Mouse (Mus musculus): Measurements from ENCODE around the gene Mfap4.

Mfap4 gene

DNA sequence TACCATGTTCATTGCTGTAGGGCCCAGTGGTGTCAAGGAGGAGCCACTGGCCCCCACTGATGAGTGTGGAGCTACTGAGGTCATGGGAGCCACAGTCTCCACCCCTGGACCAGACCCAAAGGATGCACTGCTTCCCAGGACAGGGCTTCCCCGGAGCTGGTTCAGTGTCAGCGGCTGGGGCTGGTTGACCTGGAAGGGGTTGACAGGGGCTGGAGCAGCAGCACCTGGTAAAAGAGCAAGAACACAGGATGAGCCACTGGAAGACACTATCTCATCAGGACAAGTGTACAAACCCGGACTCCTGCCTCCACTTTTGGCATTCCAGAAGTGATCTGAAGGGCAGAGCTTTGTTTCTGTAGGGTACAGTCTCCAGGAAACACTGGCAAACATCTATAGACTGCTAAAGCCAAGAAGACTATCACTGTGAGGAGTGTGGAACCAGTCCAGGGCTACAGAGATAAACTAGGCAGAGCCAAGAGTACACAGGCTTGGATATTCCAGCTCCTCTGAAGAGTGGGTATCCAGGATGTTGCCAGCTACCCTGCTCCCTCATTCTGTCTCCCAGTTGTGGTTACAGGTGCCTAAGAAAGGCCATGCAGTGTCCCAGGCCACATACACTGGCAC lies 34.4 kb downstream of the Mfap4 start:
- no peak for DNase-seq

DNA sequence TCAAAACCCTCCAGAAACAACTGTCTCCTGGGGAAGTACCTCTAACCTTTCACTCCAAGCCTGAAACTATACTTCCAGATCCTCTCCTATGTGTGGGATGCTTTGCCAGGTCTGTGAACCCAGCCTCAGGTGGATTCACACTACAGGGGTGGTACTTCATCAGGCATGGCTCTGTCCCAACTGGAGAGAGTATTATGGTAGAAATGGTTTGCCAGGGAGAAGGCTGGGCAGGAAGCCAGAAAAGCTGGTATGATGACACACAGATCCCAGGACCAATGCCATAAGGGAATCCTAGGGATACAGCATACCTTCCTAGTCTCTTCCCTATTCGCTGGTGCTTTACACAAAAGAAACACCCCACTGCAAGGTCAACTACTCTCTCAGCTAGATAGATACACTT lies 41.6 kb downstream of the Mfap4 start:
- DNase-seq = peak; percentile 85 to 92

DNA sequence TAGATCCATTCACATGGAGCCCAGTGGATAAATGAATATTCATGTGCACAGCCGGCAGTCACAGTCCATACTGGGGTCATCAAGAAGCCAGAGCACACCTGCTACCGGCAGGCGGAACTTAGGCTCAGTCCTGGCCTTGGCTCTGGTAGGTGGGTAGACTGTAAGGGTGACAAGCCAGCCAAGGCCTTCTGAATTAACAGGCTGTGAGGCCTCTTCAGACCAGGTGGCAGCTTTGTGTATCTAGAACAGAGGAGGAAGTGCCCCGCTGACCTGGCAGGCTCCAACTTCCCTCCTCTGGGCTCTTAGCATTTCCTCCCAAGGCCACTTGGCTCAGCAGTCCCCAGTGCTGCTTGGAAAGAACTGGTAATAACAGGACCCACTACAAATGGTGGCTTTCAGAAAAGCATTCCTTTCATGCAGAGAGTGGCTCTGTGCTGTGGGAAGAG lies 44.1 kb downstream of the Mfap4 start:
- DNase-seq = peak; percentile 83 to 86

DNA sequence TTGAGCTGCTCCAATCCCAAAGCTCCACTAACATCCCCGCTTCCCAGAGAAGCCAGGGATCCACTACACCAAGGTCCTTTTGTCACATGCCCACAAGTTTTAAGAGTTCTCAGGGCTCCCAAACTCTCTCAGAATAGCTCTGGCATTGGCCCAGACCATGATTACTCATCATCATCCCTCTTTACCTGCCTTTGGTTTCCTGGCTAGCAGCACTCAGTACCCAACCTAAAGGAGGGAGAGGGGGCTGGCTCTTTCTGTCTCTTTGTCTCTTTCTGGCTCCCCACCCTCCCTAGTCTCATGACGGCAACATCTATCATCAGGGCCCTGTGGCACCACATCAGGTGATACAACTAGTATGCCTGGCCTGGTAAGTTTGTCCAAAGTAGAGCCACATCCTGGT lies 47.6 kb downstream of the Mfap4 start:
- DNase-seq = no peak

DNA sequence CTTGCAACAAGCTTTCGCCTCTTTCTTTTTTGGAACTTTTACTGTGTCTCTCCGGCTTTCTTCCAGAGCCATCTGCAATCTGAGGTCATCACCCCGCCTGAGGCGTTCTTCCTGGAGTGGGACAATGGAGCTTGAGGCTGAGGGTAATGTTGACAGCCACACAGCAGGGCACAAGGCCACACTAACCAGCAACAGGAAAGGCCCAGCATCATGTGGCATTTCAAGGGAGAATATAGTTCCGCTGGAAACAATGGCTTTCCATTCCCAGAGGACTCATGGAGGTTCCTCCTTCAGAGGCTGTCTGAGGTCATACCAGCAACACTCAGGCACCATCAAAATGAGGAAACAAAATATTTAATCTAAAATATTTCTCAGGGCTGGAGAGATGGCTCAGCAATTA lies 48.3 kb downstream of the Mfap4 start:
- DNase-seq = no peak

DNA sequence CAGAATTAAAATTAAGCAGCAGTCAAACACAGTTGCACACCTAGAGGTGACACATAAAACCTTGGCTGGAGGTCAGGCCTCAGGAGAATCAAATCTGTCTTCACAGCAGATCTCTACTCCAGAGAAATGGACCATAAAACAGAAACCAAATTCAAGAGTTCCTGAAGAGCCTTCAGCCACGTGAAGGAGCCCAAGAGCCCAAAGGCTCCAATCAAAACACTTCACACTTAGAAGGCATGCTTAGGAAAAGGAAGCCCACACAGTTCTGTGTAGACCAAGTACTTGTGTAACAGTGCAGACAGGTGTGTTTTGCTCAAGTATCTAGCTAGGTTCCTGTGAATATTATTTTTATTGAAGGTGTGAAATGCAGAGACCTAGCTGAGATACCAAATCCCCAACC lies 50.3 kb downstream of the Mfap4 start:
- no peak for DNase-seq

DNA sequence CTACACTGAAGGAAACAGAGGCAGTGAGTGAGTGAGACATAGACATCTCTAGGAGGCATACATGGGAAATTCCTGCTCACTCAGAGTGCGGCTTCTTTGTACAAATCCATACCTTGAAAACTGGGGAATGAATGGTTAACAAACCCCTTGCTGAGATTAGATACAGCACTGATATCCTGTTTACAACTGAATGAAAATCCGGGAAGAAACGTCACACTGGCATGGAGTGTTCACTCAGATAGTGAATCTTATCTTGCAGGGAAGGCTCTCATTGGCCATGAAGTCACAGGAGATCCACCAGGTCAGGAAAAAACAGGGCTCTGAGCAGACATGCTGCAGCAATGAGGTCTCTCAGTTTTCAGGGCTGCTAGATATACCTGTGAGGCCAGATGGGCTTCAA lies 51.7 kb downstream of the Mfap4 start:
- DNase-seq = no peak

DNA sequence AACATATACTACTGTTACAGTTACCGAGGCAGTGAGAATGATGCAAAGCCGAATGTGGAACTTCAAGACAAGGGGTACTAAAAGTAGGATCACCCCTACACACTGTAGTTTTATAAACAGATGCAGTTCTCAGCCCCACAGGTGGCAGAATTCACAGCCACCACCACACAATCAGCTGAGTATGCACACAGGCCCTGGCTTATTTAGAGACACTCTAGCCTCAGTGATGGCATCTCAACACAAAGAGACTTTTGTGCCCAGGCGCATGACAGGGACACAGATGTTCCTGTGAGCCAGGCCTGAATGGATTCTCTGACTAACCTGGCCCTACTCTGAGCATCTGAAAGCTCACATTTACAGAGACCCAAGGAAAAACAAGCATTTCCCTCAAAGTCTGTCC lies 52.1 kb downstream of the Mfap4 start:
- no peak for DNase-seq

All from cerebellum, postnatal 36 days (tissue).